Mouse (Mus musculus) spleen, adult 2 months (tissue): ENCODE results near the gene Plvap.

Source experiments
- CTCF ChIP-seq: fragments of 200-500 bp; IDR thresholded peaks from 2 replicates; pipeline ENCODE4 v1.5.1; 2011; ENCODE audit warnings: mild to moderate bottlenecking, inconsistent platforms; ENCODE audit not compliant: insufficient read depth, insufficient read length, insufficient replicate concordance; ENCODE audit errors: extremely low read depth
- POLR2A ChIP-seq: fragments of 200-500 bp; IDR thresholded peaks from 2 replicates; pipeline ENCODE4 v1.6.1; 2011; ENCODE audit warnings: low read depth, low read length, inconsistent platforms

DNA sequence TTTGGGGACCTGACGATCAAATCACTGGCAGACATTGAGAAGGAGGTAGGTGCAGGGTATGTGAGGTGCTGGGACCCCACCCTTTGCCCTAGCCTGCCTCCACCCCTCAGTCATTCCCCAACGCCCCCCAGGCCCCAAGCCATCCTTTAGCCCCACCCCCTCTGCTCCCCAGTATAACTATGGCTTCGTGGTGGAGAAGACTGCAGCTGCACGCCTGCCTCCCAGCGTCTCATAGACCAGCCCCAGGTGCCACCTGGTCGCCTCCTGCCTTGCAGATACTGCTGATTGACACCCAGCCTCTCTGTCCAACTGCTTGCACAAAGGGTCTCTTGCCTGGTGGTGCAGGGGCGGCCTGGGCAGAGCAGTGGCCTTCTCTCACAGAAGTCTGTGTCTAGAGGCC, 36.0 kb upstream of the Plvap start:
- TF ChIP-seq CTCF, result no peak
- TF ChIP-seq POLR2A, result no peak
